Mouse (Mus musculus) bone marrow, adult 2 months (tissue): ENCODE measurements at regions not wholly inside any gene's neighbourhood (a gene's known extent, or its start where the extent isn't known, plus 50 kb on each side); places are given as distances from the start of the nearest gene placed in this dataset.

Source experiments
- H3K27ac ChIP-seq: fragments of 200-500 bp; 2 replicates; pipeline ENCODE4 v1.5.1; 2012; ENCODE audit warnings: low read depth, mild to moderate bottlenecking, control low read depth, inconsistent platforms, low read length; ENCODE audit not compliant: control insufficient read depth, poor library complexity, insufficient read depth
- H3K4me1 ChIP-seq: fragments of 200-500 bp; 2 replicates; pipeline ENCODE4 v1.6.1; 2011; ENCODE audit warnings: low read length; ENCODE audit not compliant: control insufficient read depth, insufficient read depth
- H3K4me3 ChIP-seq: fragments of 200-500 bp; replicated peaks from 2 replicates; pipeline ENCODE3; 2011; ENCODE audit warnings: mild to moderate bottlenecking, low read depth, low read length, control low read depth; ENCODE audit not compliant: control insufficient read depth
- CTCF ChIP-seq: fragments of 200-500 bp; IDR thresholded peaks from 2 replicates; pipeline ENCODE4 v1.5.1; 2011; ENCODE audit warnings: low read length, control low read depth; ENCODE audit not compliant: control insufficient read depth, insufficient read depth
- POLR2A ChIP-seq: fragments of 200-500 bp; IDR thresholded peaks from 2 replicates; pipeline ENCODE4 v1.6.1; 2011; ENCODE audit warnings: low read depth, mild to moderate bottlenecking, control low read depth, low read length, borderline replicate concordance; ENCODE audit not compliant: control insufficient read depth
- WGBS: fragments of 180-500 bp; shearing (Covaris S2); methylation state at CpG from one replicate; pipeline ENCODE4 v1.1.7; 2018; 5-methylcytosine and 5-hydroxymethylcytosine counted together

DNA sequence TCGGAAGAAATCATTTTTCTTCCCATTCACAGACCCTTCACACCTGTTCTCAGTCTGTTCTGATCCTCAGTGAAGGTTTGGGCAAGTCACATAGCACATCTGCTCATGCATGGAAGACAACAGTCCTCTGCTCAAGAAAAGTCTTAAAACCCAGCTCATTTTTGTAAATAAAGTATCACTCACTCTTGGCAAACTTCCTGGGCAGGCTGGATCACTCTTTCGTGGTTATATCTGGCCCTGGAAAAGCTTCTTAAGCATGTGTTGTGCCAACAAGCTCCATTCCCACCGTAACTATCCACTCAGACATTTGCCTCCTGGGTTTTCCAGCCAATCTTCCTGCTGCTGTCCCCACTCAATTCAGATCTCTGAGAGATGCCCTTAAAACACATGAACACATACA is 103.2 kb upstream of the Cep85l start:
- Histone ChIP-seq H3K27ac (no peak overlapping the region), H3K4me3 (no peak overlapping the region), H3K4me1 (no peaks in the 10 kb centered on the region)
- 65% methylated on average over 3 of the region's 3 CpGs for WGBS
- TF ChIP-seq POLR2A (no peak), CTCF (no peak)

DNA sequence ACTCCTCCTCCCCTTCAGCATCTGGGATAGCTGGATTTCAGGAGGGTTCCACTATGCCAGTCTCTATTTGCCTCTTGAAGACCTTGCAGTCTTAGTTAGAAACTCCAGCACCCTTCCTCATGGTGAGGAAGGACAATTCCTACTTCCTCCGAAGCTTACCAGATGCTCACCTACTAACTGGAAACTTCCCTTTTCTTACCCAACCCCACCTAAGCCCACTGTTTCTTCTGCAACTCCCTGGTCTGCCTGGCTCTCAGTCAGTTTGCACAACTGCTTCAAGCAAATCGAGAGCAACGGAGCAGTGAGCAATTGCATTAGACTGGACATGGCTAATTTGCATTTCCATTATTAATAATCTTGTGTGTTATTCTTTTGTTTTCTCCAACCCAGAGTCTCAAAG is 90.5 kb upstream of the Cep85l start:
- 42% methylated on average over 3 of the region's 3 CpGs for WGBS
- Histone ChIP-seq H3K4me3 (no peak overlapping the region), H3K27ac (no peak overlapping the region), H3K4me1 (peaks cover 1% of the 10 kb centered on the region; the same call in 1 of the 2 replicates)
- TF ChIP-seq CTCF (no peak), POLR2A (no peak)

DNA sequence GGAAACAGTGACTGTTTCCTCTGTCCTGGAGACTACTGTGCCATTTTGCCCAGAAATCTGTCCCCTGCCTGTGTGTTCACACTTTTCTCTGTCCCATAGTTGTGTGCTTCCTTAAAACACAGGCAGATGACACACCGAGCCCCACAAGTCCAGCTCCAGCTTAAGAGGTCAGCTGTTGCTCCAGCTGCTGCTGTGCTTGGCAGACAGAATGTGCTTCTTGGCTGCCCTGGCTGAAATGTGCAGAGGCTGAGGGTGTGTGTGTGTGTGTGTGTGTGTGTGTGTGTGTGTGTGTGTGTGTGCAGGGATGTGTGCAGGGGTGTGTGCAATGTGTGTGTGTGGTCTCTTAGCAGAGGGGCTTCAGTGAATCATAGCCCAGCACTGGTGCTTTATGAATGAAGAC is 89.9 kb upstream of the Cep85l start:
- WGBS = 59% methylated on average over 1 of the region's 1 CpGs
- Histone ChIP-seq H3K27ac (no peak overlapping the region), H3K4me3 (no peak overlapping the region), H3K4me1 (peaks cover 1% of the 10 kb centered on the region; the same call in 1 of the 2 replicates)
- TF ChIP-seq CTCF = no peak
- TF ChIP-seq POLR2A = no peak

DNA sequence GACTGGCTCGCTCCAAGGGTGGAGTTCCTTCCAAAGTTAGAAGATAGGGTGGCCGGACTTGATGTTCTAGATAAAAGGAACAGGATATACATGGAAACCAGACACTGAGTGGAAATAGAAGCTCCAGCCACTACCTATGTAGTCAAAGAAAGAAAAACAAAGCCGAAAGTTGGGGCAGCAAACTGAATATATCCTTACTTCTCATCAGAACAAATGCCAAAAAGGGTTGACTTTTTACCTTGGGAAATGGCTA is 88.5 kb upstream of the Cep85l start:
- no peak for TF ChIP-seq CTCF
- no peak for TF ChIP-seq POLR2A
- Histone ChIP-seq H3K4me1 (peaks cover 1% of the 10 kb centered on the region; the same call in 1 of the 2 replicates), H3K27ac (no peak overlapping the region), H3K4me3 (no peak overlapping the region)
- 72% methylated on average over 3 of the region's 3 CpGs for WGBS

DNA sequence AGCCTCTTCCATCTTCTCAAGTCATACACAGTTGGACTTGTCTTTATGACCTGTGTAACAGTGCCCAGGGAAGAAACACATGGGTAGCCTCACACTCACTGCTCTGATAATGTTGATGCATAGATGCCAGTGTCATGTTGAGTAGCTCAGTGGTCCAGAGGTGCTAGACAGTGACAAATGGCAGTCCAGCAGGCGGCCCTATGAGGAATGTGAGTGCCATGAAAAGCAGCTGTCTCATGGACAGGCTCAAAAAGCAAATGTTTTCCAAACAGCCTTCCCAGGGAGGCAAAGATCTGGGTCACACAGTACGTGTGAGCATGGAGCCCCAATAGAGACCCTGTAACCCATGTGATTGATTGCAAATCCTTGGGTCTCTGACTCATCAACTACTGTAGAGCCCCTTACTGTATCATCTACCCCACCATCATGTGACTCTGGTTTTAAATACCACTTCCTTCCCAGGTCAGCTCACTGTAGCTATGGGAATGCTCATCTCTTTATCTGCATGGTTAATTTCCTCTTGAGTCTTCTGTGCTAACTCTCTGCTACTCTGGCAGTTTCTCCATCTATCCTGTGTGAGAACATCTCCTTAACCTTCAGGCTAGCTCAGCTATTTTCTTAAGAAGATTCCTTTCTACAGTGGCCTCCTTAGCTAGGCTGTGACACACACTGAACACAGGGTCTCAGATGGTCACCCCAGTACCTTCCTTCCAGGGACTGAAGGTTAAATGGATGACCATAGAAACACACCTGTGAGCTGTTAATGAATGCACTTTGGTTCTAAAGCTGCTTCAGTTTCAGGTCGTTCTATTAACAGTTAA is 87.9 kb upstream of the Cep85l start:
- 57% methylated on average over 3 of the region's 3 CpGs for whole genome bisulfite sequencing
- no peak overlapping the region for H3K27ac ChIP-seq
- peaks cover 1% of the 10 kb centered on the region; the same call in 1 of the 2 replicates for H3K4me1 ChIP-seq
- TF ChIP-seq POLR2A (no peak), CTCF (no peak)
- H3K4me3 ChIP-seq = no peak overlapping the region

DNA sequence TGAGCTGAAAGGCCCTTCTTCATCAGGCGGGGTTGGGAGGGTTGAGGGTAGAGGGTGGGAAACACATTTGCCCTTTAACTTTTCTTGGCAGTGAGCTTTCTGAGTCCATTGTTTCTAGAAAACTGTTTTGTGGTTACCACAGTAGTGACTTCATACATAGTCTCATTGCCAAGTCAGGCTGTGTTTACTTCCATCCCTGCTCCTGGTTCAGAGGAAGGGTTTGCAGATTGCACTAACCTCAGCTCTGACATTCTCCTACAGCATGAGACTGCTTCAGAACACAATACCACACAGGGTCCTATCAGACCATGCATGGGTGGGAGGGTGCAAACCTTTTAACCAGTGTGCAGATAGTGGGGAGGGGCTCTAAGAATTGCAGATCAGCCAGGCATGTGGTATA is 87.1 kb upstream of the Cep85l start:
- TF ChIP-seq POLR2A (no peak), CTCF (no peak)
- Histone ChIP-seq H3K4me1 (peaks cover 1% of the 10 kb centered on the region; the same call in 1 of the 2 replicates), H3K4me3 (no peak overlapping the region), H3K27ac (no peak overlapping the region)
- 47% methylated on average over 1 of the region's 1 CpGs for WGBS

DNA sequence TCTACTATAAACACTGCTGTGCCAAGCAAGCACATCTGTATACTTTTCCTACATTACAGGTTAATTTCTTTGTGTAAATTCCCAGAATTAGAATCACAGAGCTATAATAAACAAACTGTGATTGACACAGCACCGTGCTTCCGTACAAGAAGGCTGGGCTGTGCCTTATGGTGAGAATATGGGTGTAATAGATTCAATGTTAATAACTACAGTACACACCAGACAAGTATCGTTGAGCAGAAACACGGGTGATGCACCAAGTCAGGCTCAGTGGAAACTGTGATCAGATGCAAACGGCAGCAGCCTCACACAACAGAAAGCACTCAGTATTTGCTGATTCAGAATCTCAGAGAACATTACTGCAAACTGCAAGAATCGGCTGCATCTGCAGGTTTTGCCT is 86.5 kb upstream of the Cep85l start:
- Histone ChIP-seq H3K4me1 (peaks cover 3% of the 10 kb centered on the region; the same call in 1 of the 2 replicates), H3K4me3 (no peak overlapping the region), H3K27ac (no peak overlapping the region)
- TF ChIP-seq POLR2A (no peak), CTCF (no peak)
- WGBS = 68% methylated on average over 6 of the region's 6 CpGs

DNA sequence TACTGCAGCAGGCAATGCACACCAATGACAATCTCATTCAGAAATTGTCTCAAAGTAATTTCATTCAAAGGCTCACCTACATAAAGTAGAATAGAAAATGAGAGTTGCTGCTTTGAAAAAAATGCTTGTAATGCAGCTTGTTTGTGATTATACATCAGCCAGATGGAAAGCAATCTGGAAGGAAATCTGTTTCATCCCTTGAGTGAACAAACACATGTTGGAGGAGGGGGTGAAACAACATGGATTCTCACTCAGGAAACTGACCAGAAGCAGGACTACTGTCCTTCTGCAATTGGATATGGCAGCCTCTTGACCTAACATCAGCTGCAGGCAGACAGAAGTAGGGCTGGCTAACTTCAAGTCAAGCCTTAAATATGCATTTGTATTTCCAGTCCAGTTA is 84.8 kb upstream of the Cep85l start:
- Histone ChIP-seq H3K27ac (no peak overlapping the region), H3K4me3 (no peak overlapping the region), H3K4me1 (peaks cover 3% of the 10 kb centered on the region)
- no peak for TF ChIP-seq POLR2A
- no peak for TF ChIP-seq CTCF

DNA sequence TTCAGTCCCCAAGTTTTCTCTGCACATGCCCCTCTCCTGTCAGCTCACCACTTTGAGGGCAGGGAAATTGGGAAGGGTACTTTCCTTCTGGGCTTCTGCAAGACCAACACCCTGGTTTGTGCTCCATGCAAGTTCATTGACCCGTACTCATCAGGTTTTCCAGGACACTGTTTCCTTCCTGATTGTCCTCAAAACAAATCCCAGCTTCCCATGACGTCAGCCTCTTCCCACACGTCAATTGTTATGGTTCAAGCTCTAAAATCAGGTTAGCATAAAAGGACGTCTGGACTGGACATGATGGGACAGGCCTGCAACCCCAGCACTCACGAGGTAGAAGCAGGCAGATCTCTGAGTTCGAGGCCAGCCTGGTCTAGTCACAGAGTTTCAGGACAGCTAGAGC is 84.3 kb upstream of the Cep85l start:
- 77% methylated on average over 6 of the region's 6 CpGs for WGBS
- Histone ChIP-seq H3K27ac (no peak overlapping the region), H3K4me3 (no peak overlapping the region), H3K4me1 (peaks cover 3% of the 10 kb centered on the region)
- no peak for TF ChIP-seq POLR2A
- TF ChIP-seq CTCF = no peak
